Mouse (Mus musculus) thymus, adult 2 months (tissue): ENCODE results near the gene Rps6ka4.

Source experiments
- CTCF ChIP-seq: fragments of 200-500 bp; IDR thresholded peaks from 2 replicates; pipeline ENCODE4 v1.5.1; 2012; ENCODE audit warnings: mild to moderate bottlenecking, control low read depth, low read length, moderate library complexity, borderline replicate concordance; ENCODE audit not compliant: control insufficient read depth, poor library complexity, insufficient read depth; ENCODE audit errors: extremely low read depth
- POLR2A ChIP-seq: fragments of 200-500 bp; IDR thresholded peaks from 2 replicates; pipeline ENCODE4 v1.6.1; 2012; ENCODE audit warnings: mild to moderate bottlenecking, low read length, control low read depth, moderate library complexity; ENCODE audit not compliant: control insufficient read depth, poor library complexity, insufficient read depth; ENCODE audit errors: extremely low read depth

- no peak for TF ChIP-seq POLR2A
- TF ChIP-seq CTCF, result no peak
Observed at GRCm38 (mm10) chr19:6832363-6832762, 8.1 kb downstream of the Rps6ka4 start.
